Mouse (Mus musculus) kidney, postnatal 14 days (tissue): ENCODE measurements around the gene Ice2.
A peak's percentile ranks its signal among the peaks of the same experiment; 100 is the strongest.

Experiments used
- DNase-seq: peaks from one replicate; pipeline ENCODE4 v3.0.0; 2022; ENCODE audit warnings: mixed read lengths

The Ice2 gene

GRCm38 (mm10) chr9:69419476-69419875 lies 21.8 kb downstream of the Ice2 start:
- no peak for DNase-seq

GRCm38 (mm10) chr9:69430531-69430930 lies 32.8 kb downstream of the Ice2 start:
- no peak for DNase-seq

GRCm38 (mm10) chr9:69431863-69432555 lies 34.3 kb downstream of the Ice2 start:
- peak; percentile 50 for DNase-seq

GRCm38 (mm10) chr9:69435194-69435593 lies 37.5 kb downstream of the Ice2 start:
- no peak for DNase-seq

- DNase-seq: no peak
Observed at GRCm38 (mm10) chr9:69435662-69436061, 38.0 kb downstream of the Ice2 start.

GRCm38 (mm10) chr9:69439805-69440357 lies 42.2 kb downstream of the Ice2 start:
- peak; percentile 70 for DNase-seq

- DNase-seq: peak; percentile 44
Observed at GRCm38 (mm10) chr9:69442471-69443038, 44.8 kb downstream of the Ice2 start.

- no peak for DNase-seq
Observed at GRCm38 (mm10) chr9:69443203-69443602, 45.5 kb downstream of the Ice2 start.

GRCm38 (mm10) chr9:69448801-69449200 lies 51.1 kb downstream of the Ice2 start:
- DNase-seq: no peak

GRCm38 (mm10) chr9:69450636-69451035 lies 52.9 kb downstream of the Ice2 start:
- no peak for DNase-seq

- no peak for DNase-seq
Observed at GRCm38 (mm10) chr9:69451886-69452810, 54.4 kb downstream of the Ice2 start.

- peak; percentile 93 for DNase-seq
Observed at GRCm38 (mm10) chr9:69453066-69453900, 55.6 kb downstream of the Ice2 start, which contains the start of gene Anxa2. TSS of gene Anxa2 (plus strand) at chr9:69453620.

- no peak for DNase-seq
Observed at GRCm38 (mm10) chr9:69453901-69454666, 56.4 kb downstream of the Ice2 start.

- no peak for DNase-seq
Observed at GRCm38 (mm10) chr9:69454691-69455090, 57.0 kb downstream of the Ice2 start.

- peak; percentile 61 for DNase-seq
Observed at GRCm38 (mm10) chr9:69455391-69455790, 57.7 kb downstream of the Ice2 start.

- DNase-seq: no peak
Observed at GRCm38 (mm10) chr9:69456406-69457075, 58.8 kb downstream of the Ice2 start.

- no peak for DNase-seq
Observed at GRCm38 (mm10) chr9:69457143-69457542, 59.4 kb downstream of the Ice2 start.

- DNase-seq: peak; percentile 84
Observed at GRCm38 (mm10) chr9:69457747-69458625, 60.3 kb downstream of the Ice2 start.

- peak; percentile 72 for DNase-seq
Observed at GRCm38 (mm10) chr9:69458982-69459381, 61.3 kb downstream of the Ice2 start.

- no peak for DNase-seq
Observed at GRCm38 (mm10) chr9:69459876-69460275, 62.2 kb downstream of the Ice2 start.
